Mouse (Mus musculus): ENCODE results near the gene Mknk2.
A peak's percentile ranks its signal among the peaks of the same experiment; 100 is the strongest.

Gene Mknk2

DNA sequence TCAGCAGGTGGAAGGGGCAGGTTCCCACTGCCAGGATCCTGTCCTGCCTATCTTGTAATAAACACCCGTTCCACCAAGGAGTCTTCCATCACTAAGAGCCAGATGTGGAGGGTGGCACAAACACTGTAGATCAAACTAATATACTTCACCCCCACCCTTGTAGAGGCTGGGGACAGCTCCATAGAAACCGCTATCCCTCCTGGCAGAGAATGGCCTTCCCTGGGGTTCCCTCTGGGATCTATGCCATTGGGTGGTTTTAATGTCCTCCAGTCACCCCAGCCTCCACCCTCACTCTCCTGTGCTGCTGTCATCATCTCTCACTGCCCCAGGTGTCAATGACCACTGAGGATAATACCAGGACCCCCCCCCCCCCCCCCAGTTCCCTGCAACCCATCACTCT lies 7.4 kb downstream of the Mknk2 start:
- no peak for DNase-seq (ENCODE audit: low spot score in 2 of 2)

DNA sequence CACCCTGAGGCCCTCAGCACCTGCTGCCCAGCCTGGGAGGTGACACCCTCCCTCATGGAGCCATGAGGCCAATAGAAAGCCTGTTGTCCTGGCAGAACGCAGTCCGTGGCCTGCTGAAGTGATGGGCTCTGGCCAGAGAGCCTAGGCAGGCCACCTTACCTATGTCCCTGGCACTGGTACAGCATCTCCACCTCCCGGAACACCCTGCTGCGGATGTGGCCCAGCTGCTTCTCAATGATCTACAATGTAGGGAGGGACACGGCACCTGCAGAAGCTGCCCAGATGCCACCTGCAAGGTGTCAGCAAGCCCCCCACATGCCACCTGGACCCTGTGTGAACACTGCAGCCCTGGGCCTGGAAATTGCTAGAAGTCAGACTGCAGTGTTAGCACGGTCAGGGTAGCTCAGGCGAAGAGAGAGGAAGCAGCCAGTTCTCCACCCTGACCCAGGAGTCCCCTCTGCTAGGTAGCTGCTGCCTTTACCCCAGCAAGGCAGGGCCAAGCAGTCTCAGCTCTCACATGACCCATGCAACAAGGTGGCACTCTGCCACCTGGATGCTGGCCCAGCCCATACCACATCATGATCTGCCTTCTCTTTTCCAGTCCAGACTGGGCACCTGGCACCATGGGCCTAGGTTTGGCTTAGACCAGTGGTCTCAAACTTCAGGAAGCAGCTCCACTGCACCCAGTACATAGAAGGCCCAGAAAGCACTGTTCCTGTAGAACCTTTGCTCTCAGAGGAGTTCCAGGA lies 8.0 kb downstream of the Mknk2 start:
- peak in 1 of 2 experiments; percentile 33 for DNase-seq (ENCODE audit: low spot score in 2 of 2)

DNA sequence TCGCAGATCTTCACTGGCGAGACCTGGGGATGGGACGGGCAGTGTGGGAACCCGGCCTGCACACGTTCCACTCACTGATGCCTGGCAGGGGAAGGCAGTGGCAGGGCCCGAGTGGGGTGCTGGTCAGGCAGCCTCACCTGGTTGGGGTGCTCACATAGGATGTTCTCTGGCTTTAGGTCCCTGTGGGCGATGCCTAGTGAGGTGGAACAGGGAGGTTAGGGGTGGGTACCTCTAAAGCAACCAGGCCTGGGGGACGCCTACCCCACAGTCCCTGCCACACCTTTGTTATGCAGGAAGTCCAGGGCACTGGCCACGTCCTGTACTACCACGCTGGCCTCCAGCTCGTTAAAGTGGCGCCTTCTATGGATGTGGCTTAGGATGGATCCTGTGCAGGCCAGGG lies 8.9 kb downstream of the Mknk2 start:
- peak; percentile 61 to 62 for DNase-seq (ENCODE audit: low spot score in 2 of 2)

DNA sequence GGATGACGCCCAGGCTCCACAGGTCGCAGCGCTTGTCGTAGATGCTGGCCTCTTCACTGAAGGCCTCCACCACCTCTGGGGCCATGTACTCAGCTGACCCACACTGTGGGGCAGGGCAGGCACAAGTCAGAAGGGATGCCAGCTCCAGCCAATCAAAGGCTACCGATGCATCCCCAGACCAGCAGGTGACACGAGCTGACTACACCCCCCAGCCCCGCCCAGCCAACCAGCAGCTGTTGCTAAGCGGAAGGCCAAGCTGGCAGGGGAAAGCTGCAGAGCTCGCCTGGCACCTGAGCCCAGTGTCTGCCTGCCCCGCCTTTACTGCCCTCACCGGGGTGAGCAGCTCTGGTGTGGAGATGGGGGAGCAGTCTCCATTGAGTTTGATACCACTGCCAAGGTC lies 9.3 kb downstream of the Mknk2 start:
- peak in 1 of 2 experiments; percentile 64 for DNase-seq (ENCODE audit: low spot score in 2 of 2)

GRCm38 (mm10) chr10:80666837-80667412 lies 11.0 kb downstream of the Mknk2 start:
- DNase-seq (ENCODE audit: low spot score in 2 of 2), result no peak

DNA sequence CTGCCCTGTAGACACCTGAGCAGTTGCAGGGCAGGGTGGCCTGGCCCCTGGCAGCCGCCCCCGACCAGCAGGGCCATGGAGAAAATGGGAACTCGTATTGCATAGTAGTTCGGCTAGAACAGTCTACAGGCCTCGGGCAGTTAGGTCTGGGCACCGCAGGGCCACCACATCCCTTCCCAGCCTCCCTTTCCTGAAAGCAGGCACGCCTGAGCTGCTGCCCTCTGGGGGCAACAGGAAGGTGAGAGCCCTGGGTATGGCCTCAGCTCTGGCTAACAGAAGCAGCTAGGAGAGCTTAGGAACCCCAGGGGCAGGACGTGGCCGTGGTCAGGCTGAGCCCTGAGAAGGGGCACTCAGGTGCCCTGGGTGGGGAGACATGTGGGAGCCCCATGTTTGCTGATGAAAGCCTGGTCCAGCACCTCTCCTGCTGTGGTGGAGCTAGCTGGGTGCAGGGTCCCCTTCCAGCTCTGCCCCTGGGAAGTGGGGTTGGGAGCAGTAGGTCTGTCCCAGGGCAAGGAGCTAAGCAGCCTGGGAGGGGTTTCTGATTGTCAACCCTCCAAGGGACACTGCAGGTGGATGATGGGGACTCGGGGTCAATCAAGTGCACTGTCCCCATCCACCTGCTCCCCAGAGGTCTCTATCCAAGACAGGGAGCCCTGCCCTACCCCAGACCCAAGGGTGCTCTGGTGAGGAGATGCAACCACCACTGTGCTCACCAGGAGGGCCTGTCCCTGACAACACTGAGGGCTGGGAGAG lies 11.8 kb downstream of the Mknk2 start:
- DNase-seq (ENCODE audit: low spot score in 2 of 2), result no peak

DNA sequence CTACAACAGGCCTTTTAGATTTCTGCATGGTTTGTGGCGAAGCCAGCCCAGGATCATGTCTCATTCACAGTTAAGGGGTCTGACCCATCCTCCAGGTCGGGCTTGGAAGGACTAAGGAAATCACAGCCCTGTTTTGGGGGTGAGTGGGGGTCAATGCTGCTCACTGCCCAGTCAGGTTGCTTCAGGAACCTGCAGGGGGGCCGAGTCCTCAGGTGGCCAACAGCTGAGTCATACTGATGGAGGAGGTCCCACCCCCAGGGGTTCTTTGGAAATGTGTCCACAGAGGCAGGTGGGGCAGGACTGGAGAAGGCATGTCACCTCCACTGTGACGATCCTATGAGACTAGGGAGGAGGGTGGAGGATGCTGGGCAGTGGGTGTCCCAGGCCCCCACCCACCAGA lies 12.5 kb downstream of the Mknk2 start:
- DNase-seq (ENCODE audit: low spot score in 2 of 2), result no peak

DNA sequence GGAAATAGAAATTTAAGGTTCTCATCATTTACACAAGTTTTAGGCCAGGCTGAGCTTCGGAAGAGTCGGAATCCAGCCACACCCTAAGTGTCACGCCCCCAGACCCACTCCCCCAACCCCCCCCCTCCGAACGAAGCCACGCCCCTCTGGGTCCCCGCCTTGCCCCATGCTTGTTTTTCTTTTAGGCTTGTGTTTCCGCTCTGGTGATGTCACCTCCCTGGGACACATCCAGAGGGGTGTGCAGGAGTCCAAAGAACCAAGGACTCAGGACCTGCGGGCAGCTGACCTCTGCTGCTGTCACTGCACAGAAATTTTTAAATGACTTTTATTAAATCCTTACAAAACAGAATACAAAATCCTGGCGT lies 12.9 kb downstream of the Mknk2 start:
- DNase-seq (ENCODE audit: low spot score in 2 of 2), result no peak

- DNase-seq (ENCODE audit: low spot score in 2 of 2), result peak; percentile 71 to 75
Measured at GRCm38 (mm10) chr10:80664197-80665015, 13.5 kb downstream of the Mknk2 start.

DNA sequence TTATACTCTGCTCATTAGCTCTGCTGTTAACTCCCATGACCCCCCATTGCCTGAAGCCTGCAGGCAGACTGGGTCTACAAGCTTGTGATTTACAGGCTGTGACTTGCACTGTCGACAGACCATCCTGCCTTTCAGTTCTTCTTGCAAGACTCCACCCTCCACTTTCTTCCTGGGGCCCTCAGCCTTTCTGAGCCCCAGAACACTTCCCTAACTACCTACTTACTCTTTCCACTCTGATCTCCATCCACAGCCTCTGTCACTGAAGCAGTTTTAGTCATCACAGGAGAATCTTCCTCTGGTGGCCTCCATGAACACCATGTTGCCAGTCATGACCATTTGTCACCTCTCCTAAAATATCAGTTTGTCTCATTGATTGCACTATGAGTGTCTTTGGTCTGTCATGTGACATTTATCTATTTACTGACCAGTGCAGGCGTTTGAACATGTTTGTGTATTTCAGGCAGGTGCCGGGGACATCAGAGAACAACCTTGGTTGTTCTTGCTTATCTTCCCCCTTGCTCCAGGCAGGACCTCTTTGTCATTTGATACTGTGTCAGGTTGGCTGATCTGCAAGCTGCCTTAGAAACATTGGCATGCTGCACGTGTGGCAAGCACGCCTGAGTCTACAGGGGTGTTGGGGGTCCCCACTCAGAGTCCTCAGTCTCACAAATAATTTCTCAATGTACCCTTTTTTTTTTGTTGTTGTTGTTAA lies 14.3 kb downstream of the Mknk2 start:
- DNase-seq (ENCODE audit: low spot score in 2 of 2), result peak; percentile 78 to 80

- DNase-seq (ENCODE audit: low spot score in 2 of 2), result peak; percentile 67 to 70
Measured at GRCm38 (mm10) chr10:80661149-80661548, 16.8 kb downstream of the Mknk2 start.

DNA sequence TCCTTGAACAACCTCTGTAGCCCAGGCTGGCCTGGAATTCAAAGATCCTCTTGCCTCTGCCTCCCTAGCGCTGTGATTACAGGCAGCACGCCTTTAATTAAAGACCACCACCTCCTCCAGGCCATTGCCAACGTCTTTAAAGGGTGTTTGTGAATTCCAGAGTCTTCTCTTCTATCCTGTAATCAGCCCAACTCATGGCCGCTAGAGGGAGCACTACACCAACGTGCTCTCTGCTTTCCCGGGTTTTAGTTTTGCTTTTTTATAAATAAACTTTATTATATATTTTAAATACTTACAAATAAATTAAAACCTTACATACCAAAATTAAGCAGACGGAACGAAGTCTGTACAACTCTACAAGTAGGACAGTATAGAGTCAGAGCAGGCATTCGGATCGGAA lies 18.7 kb downstream of the Mknk2 start:
- DNase-seq (ENCODE audit: low spot score in 2 of 2), result peak; percentile 59 to 76

GRCm38 (mm10) chr10:80658841-80659202 lies 19.1 kb downstream of the Mknk2 start:
- peak; percentile 66 to 76 for DNase-seq (ENCODE audit: low spot score in 2 of 2)

DNA sequence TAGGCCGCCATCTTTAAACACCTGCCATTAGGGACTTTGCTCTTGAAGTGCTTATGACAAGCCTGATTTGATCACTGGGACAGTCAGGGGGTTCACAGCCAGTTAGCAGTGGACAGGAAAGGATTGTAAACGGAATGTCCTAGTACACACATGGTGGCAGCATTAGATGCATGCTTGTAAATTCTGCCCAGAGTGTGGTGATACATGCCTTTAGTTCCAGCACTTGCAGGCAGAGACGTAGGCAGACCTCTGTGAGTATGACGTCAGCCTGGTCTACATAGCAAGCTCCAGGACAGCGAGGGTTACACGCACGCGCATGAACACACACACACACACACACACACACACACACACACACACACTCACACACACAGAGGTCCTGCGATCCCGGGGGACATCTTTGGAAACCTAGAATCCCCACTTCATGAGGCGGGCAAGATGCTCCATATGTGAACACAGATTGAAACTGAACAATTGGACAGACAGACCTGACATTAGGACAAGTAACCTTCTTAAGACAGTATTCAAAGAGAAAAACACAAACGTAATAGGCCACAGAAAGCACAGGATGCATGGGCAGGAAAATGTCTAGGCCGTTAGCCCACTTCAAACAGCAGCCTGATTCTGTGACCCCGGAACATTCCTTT lies 19.6 kb downstream of the Mknk2 start:
- DNase-seq (ENCODE audit: low spot score in 2 of 2), result no peak

GRCm38 (mm10) chr10:80656863-80657623 lies 20.9 kb downstream of the Mknk2 start, which contains the start of gene Btbd2:
TSS of gene Btbd2 (minus strand) at chr10:80657071.
- DNase-seq (ENCODE audit: low spot score in 2 of 2), result peak in 1 of 2 experiments; percentile 52

- peak; percentile 91 to 94 for DNase-seq (ENCODE audit: low spot score in 2 of 2)
Measured at GRCm38 (mm10) chr10:80656130-80656862, 21.6 kb downstream of the Mknk2 start.

DNA sequence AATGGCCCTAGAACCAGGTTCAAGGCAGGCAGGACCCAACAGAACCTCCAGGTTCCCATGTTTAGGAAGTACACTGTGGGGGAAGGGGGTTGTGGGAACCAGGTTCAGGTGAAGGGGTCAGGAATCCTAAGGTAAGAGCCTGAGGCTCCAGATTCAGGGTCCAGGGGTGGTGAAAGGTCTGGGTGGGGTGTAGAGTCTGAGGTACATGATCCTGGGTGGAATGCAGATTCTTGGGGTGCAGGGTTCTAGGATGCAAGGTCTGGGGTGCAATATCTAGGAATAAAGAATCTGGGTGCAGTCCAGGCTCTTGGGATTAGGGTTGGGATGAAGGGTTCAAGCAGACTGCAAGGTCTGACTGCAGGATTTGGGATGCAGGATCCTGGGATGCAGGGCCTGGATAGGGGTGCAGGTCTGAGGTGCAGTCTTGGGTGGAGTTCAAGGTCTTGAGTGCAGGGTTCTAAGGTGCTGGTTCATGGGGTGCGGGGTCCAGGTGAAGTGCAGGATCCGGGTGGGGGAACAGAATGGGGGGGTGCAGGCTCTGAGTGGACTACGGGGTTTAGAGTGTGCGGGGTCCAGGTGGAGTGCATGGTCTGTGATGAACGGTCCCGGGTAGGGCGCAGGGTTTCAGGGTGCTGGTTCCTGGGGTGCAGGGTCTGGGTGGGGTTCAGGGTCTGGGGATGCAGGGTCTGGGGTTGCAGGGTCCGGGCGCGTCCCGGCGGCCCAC lies 22.3 kb downstream of the Mknk2 start:
- DNase-seq (ENCODE audit: low spot score in 2 of 2), result no peak

GRCm38 (mm10) chr10:80654866-80655265 lies 23.0 kb downstream of the Mknk2 start:
- no peak for DNase-seq (ENCODE audit: low spot score in 2 of 2)
